Mouse (Mus musculus) bone marrow, adult 2 months (tissue): ENCODE results near the gene Trim62.

Source experiments
- CTCF ChIP-seq: fragments of 200-500 bp; IDR thresholded peaks from 2 replicates; pipeline ENCODE4 v1.5.1; 2011; ENCODE audit warnings: low read length, control low read depth; ENCODE audit not compliant: control insufficient read depth, insufficient read depth
- POLR2A ChIP-seq: fragments of 200-500 bp; IDR thresholded peaks from 2 replicates; pipeline ENCODE4 v1.6.1; 2011; ENCODE audit warnings: low read depth, mild to moderate bottlenecking, control low read depth, low read length, borderline replicate concordance; ENCODE audit not compliant: control insufficient read depth

DNA sequence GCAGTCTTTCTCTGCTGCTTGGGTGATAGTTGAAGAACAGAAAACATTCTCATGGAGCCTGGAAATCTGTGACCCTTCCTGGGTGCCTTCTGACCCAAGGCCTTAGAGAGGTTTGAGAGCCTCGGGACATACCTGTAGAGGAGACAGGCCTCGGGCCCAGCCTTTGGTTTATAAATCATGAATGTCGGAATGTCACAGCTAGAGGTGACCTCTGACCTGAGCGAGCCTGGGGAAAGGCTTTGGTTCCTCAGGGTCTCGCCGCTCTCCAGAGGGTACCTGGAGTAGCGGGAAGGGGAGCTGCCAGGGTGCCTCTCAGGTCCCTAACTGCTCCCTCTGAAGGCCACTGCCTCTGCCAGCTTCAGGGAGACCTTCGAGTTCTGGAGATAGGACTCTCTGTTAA lies 21.9 kb downstream of the Trim62 start:
- TF ChIP-seq POLR2A (no peak), CTCF (no peak)
